Mouse (Mus musculus) natural killer cell, adult 2 months (primary cell): ENCODE measurements around the gene St6galnac3.

Experiments
- DNase-seq, 2 experiments: peaks; one replicate each; pipeline ENCODE4 v3.0.0; 2022; ENCODE audit warnings: low spot score in 2 of 2

The St6galnac3 gene

GRCm38 (mm10) chr3:153287564-153287963, 437.4 kb downstream of the St6galnac3 start:
- DNase-seq, result no peak

GRCm38 (mm10) chr3:153287081-153287480, 437.9 kb downstream of the St6galnac3 start:
- no peak for DNase-seq

- no peak for DNase-seq
Observed at GRCm38 (mm10) chr3:153282123-153282765, 442.7 kb downstream of the St6galnac3 start.

- DNase-seq, result no peak
Observed at GRCm38 (mm10) chr3:153278249-153278648, 446.7 kb downstream of the St6galnac3 start.

- no peak for DNase-seq
Observed at GRCm38 (mm10) chr3:153277389-153277999, 447.5 kb downstream of the St6galnac3 start.

GRCm38 (mm10) chr3:153276830-153277388, 448.1 kb downstream of the St6galnac3 start:
- DNase-seq, result no peak

- no peak for DNase-seq
Observed at GRCm38 (mm10) chr3:153276101-153276829, 448.7 kb downstream of the St6galnac3 start.

- DNase-seq, result no peak
Observed at GRCm38 (mm10) chr3:153272241-153272640, 452.7 kb downstream of the St6galnac3 start.

- no peak for DNase-seq
Observed at GRCm38 (mm10) chr3:153267397-153267796, 457.6 kb downstream of the St6galnac3 start.

GRCm38 (mm10) chr3:153261985-153262384, 463.0 kb downstream of the St6galnac3 start:
- DNase-seq, result no peak

GRCm38 (mm10) chr3:153260225-153260933, 464.6 kb downstream of the St6galnac3 start:
- no peak for DNase-seq

- no peak for DNase-seq
Observed at GRCm38 (mm10) chr3:153255910-153256309, 469.1 kb downstream of the St6galnac3 start.

GRCm38 (mm10) chr3:153251653-153252052, 473.3 kb downstream of the St6galnac3 start:
- DNase-seq, result no peak

- DNase-seq, result peak; percentile 69 to 81
Observed at GRCm38 (mm10) chr3:153250598-153251257, 474.2 kb downstream of the St6galnac3 start.

GRCm38 (mm10) chr3:153248866-153249265, 476.1 kb downstream of the St6galnac3 start:
- no peak for DNase-seq

GRCm38 (mm10) chr3:153248029-153248428, 476.9 kb downstream of the St6galnac3 start:
- no peak for DNase-seq

- DNase-seq, result no peak
Observed at GRCm38 (mm10) chr3:153242524-153242923, 482.4 kb downstream of the St6galnac3 start.

- no peak for DNase-seq
Observed at GRCm38 (mm10) chr3:153241134-153241533, 483.8 kb downstream of the St6galnac3 start.

GRCm38 (mm10) chr3:153240366-153240765, 484.6 kb downstream of the St6galnac3 start:
- no peak for DNase-seq

GRCm38 (mm10) chr3:153238381-153238780, 486.6 kb downstream of the St6galnac3 start:
- no peak for DNase-seq

GRCm38 (mm10) chr3:153236262-153236661, 488.7 kb downstream of the St6galnac3 start:
- DNase-seq, result no peak
